Mouse (Mus musculus): ENCODE measurements at regions not wholly inside any gene's neighbourhood (a gene's known extent, or its start where the extent isn't known, plus 50 kb on each side); places are given as distances from the start of the nearest gene placed in this dataset.

DNA sequence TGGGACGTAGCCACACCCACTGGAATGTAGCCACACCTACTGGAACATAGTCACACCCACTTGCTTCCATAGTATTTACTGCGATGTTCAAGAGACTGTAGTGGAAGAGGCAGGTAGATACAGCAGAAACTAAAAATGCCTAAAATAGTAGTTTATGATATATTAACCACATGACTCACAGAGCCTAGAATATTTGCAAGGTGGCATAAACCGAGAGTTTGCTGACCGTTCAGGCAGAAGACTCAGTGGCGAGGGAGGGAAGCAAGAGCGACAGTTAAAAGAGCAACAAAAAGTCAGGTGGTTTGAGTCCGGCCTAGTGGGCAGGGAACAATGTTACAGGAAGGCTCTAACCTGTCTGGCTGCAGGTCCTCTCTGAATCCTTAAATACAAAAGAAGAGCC is 50.6 kb upstream of the Ado start:
- no peak for DNase-seq

DNA sequence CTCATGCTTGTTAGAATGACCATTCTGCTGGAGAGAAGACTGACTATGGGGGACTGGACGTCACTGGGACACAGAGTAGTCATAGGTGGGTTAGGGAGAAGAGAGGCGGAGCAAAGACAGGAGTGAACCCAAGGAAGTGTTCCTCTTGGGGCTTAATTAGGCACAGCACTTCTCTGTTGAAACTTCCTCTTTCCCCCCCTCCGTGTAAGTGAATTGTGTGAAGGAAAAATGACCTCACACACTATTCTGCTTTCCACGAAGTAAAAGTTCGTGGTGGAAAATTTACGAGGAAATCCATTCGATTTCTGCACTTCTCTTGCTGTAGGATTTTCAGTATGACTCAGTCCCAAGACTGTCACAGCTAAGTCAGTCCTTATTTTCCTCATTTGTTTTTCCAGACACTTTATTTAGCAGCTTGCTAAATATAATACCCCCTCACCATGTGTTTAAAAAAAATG is 49.9 kb upstream of the Ado start:
- no peak for DNase-seq

Data from adrenal gland, adult 8-10 months (tissue).